Comparison of ENCODE assay signal across 15 mouse cellular contexts in genomic region chr11:52997421-52997820, GRCm38 (mm10).
DNase-seq lines count a peak whose midpoint lies in the region; ATAC-seq and TF ChIP-seq lines count a peak whose summit lies in the region.
"Had no signal": no experiment of that assay in that cellular context is flagged by ENCODE, and none has a peak within 500 bp of the region (broad histone marks: within the 10 kb centered on the region; RNA-seq: fewer than 3 reads in every experiment).

No protein-coding gene starts in this region.

- H3K9ac ChIP-seq in hindbrain, embryonic 12.5 days, result no peak overlapping the region
- H3K9ac ChIP-seq in hindbrain, embryonic 11.5 days (ENCODE audit: low read depth, low read length), result no peak overlapping the region
- no peak overlapping the region for H3K9ac ChIP-seq in hindbrain, postnatal 0 days (replicated peaks; ENCODE audit: low read length)
- H3K9ac ChIP-seq: limb, embryonic 15.5 days; neural tube, embryonic 15.5 days had no signal

- H3K9me3 ChIP-seq in hindbrain, embryonic 12.5 days (replicated peaks), result no peaks in the 10 kb centered on the region
- H3K9me3 ChIP-seq in hindbrain, embryonic 11.5 days (ENCODE audit: control insufficient read depth, low read length), result no peaks in the 10 kb centered on the region
- no peaks in the 10 kb centered on the region for H3K9me3 ChIP-seq in hindbrain, postnatal 0 days (ENCODE audit: low read length)
- H3K9me3 ChIP-seq: limb, embryonic 15.5 days; neural tube, embryonic 15.5 days had no signal

- WGBS in hindbrain, embryonic 12.5 days, result 36% methylated on average over 4 of the region's 4 CpGs
- WGBS in hindbrain, embryonic 11.5 days, result 40% methylated on average over 4 of the region's 4 CpGs
- 24% methylated on average over 4 of the region's 4 CpGs for WGBS in hindbrain, postnatal 0 days

- peaks cover 5% of the 10 kb centered on the region; the same call in 1 of the 2 replicates for H3K4me1 ChIP-seq in hindbrain, embryonic 12.5 days
- H3K4me1 ChIP-seq in hindbrain, embryonic 11.5 days (replicated peaks; ENCODE audit: control insufficient read depth, insufficient read depth, low read length), result no peaks in the 10 kb centered on the region
- no peaks in the 10 kb centered on the region for H3K4me1 ChIP-seq in hindbrain, postnatal 0 days (ENCODE audit: insufficient read depth, low read length)
- H3K4me1 ChIP-seq: limb, embryonic 15.5 days had no signal

- no peak for ATAC-seq in hindbrain, embryonic 12.5 days (ENCODE audit: low FRiP score)
- ATAC-seq in hindbrain, embryonic 11.5 days (ENCODE audit: low FRiP score), result no peak
- ATAC-seq in hindbrain, postnatal 0 days, result peak; percentile 64; the same call in 1 of the 2 replicates
- ATAC-seq: CD4-positive, CD25-positive, alpha-beta regulatory T cell, adult 4 months; forebrain, embryonic 14.5 days had no signal

- H3K27me3 ChIP-seq in hindbrain, embryonic 12.5 days, result no peaks in the 10 kb centered on the region
- H3K27me3 ChIP-seq in hindbrain, embryonic 11.5 days (ENCODE audit: control insufficient read depth, insufficient read depth, low read length), result no peaks in the 10 kb centered on the region
- H3K27me3 ChIP-seq in hindbrain, postnatal 0 days (ENCODE audit: insufficient read depth, low read length), result no peaks in the 10 kb centered on the region
- H3K27me3 ChIP-seq: limb, embryonic 15.5 days; neural tube, embryonic 15.5 days had no signal

- H3K4me2 ChIP-seq in hindbrain, embryonic 12.5 days (replicated peaks), result no peak overlapping the region
- H3K4me2 ChIP-seq in hindbrain, embryonic 11.5 days (replicated peaks; ENCODE audit: low read depth, low read length), result no peak overlapping the region
- no peak overlapping the region for H3K4me2 ChIP-seq in hindbrain, postnatal 0 days (ENCODE audit: low read depth, low read length)
- H3K4me2 ChIP-seq: limb, embryonic 15.5 days; neural tube, embryonic 15.5 days had no signal

- TF ChIP-seq POLR2A in brain, embryonic 14.5 days (IDR thresholded peaks at IDR 0.05; ENCODE audit: borderline replicate concordance, extremely low read depth, insufficient read depth, insufficient read length, poor library complexity, severe bottlenecking), result no peak

- H3K4me3 ChIP-seq in hindbrain, embryonic 12.5 days, result no peak overlapping the region
- no peak overlapping the region for H3K4me3 ChIP-seq in hindbrain, embryonic 11.5 days (ENCODE audit: low read depth, low read length)
- no peak overlapping the region for H3K4me3 ChIP-seq in hindbrain, postnatal 0 days (ENCODE audit: low read length)
- H3K4me3 ChIP-seq: limb, embryonic 15.5 days; neural tube, embryonic 15.5 days had no signal

- no peak for TF ChIP-seq CTCF in brain, embryonic 14.5 days (IDR thresholded peaks at IDR 0.05; ENCODE audit: borderline replicate concordance, extremely low read depth, insufficient read depth, insufficient read length)
- no peak for TF ChIP-seq CTCF in hindbrain, postnatal 0 days (IDR thresholded peaks at IDR 0.05; ENCODE audit: low read depth)

- DNase-seq in hindbrain, embryonic 11.5 days (ENCODE audit: low spot score), result no peak
- DNase-seq in Muller cell, postnatal 12 days (ENCODE audit: inconsistent ontology term), result peak; percentile 64
- peak; percentile 49 for DNase-seq in brain, embryonic 14.5 days (ENCODE audit: low read depth)
- peak; percentile 42 for DNase-seq in hindbrain, postnatal 0 days (ENCODE audit: low spot score)
- DNase-seq in neural tube, embryonic 10.5 days (ENCODE audit: extremely low spot score, low spot score), result no peak
- no peak for DNase-seq in layer of hippocampus, adult 9-10 months (ENCODE audit: low spot score)
- DNase-seq: cerebellum, adult 9-11 months; kidney, adult 8-10 months; thymus, adult 2 months had no signal

- H3K27ac ChIP-seq in hindbrain, embryonic 12.5 days, result 0 out of 2 replicates have a peak overlapping the region, but pooled peaks have one; percentile 5
- no peak overlapping the region for H3K27ac ChIP-seq in hindbrain, embryonic 11.5 days (ENCODE audit: low read depth, low read length)
- 0 out of 2 replicates have a peak overlapping the region, but pooled peaks have one; percentile 45 for H3K27ac ChIP-seq in hindbrain, postnatal 0 days
- H3K27ac ChIP-seq: limb, embryonic 15.5 days; macrophage; neural tube, embryonic 15.5 days had no signal

- no peaks in the 10 kb centered on the region for H3K36me3 ChIP-seq in hindbrain, embryonic 12.5 days
- H3K36me3 ChIP-seq in hindbrain, embryonic 11.5 days (ENCODE audit: control insufficient read depth, insufficient read depth, low read length), result no peaks in the 10 kb centered on the region
- no peaks in the 10 kb centered on the region for H3K36me3 ChIP-seq in hindbrain, postnatal 0 days (ENCODE audit: insufficient read depth, low read length)
- H3K36me3 ChIP-seq: limb, embryonic 15.5 days; neural tube, embryonic 15.5 days had no signal

Comparison
In these comparisons a context has a peak if more than half of its experiments do, and no peak if none do; other contexts are left out.
1. DNase-seq: peak in Muller cell, postnatal 12 days (single experiment), brain, embryonic 14.5 days (single experiment) and hindbrain, postnatal 0 days (single experiment); none in hindbrain, embryonic 11.5 days (single experiment), neural tube, embryonic 10.5 days (single experiment) and layer of hippocampus, adult 9-10 months (single experiment).